Mouse (Mus musculus) adrenal gland, adult 18-20 months (tissue): ENCODE results near the gene Pafah1b2. TPM values are rescaled to one million over a fixed set of nuclear protein-coding genes. Genes with fewer than 3 reads are reported as not detected.

ENCODE experiments used
- DNase-seq, 2 experiments: peaks; one replicate each; pipeline ENCODE4 v3.0.0; 2021 to 2022; ENCODE audit warnings: low spot score in 2 of 2
- total RNA-seq, 2 experiments: library from RNA; stranded (reverse); gene quantifications; 1 replicate in 1 of 2; 2 replicates in 1 of 2; pipeline ENCODE4 v1.2.3; 2021

Pafah1b2 gene
- total RNA-seq, 2 experiments from 2014 or later = 149 to 164 TPM

DNA sequence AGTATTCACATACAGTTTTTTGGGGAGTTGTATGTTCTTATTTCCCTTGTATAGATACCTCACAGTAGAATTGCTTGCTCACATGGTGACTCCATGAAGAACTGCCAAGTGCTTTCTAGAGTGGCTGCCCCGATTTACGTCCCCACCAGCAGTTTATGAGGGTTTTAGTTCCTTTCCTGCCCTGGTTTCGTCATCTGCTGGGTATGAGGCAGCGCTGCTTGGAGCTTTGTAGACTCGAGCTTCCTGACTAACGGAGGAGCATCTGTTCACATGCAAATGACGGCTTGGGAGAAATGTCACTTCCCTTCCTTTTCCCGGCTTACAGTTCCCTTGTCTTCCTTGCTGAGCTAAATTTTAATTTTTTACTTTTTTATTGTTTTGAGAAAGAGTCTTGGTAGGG lies 15.5 kb upstream of the Pafah1b2 start:
- no peak for DNase-seq

DNA sequence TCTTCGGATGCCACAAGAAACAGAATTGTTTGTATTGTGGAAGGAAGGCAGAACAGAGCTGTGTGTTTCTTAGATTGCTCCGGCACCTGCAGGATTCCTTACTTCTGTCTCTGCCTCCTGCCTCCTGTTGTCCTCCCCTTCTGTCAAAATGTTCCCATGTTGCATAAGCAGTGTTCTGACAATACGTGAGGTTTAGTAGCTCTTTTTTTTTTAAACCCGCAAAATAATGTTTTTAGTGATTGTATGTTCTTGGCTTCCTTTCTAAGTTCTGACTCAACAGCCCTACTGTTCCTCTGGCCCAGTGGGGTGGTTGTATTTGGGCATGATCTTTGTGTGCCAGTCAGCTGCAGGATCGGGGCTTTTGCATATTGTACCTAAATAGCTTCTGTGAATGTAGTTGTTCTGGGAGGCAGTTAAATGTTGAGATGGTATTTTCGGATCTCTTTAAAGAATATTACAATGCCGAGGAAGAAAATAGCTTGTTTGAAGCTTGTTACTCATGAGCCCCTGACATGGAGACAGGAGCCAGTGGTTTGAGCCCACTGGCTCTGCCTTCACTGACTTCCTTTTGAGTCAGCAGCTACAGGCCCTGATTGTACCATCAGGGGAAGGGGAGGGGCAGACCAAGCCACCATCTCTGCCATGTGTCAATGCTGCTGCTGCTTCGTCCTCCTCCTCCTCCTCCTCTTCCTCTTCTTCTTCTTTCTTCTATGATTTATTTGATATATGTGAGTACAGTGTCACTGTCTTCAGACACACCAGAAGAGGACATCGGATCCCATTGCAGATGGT lies 13.8 kb upstream of the Pafah1b2 start:
- DNase-seq = no peak

- no peak for DNase-seq
Measured at GRCm38 (mm10) chr9:46023591-46023990, 11.1 kb upstream of the Pafah1b2 start.

- DNase-seq = no peak
Measured at GRCm38 (mm10) chr9:46019975-46020374, 7.5 kb upstream of the Pafah1b2 start.

DNA sequence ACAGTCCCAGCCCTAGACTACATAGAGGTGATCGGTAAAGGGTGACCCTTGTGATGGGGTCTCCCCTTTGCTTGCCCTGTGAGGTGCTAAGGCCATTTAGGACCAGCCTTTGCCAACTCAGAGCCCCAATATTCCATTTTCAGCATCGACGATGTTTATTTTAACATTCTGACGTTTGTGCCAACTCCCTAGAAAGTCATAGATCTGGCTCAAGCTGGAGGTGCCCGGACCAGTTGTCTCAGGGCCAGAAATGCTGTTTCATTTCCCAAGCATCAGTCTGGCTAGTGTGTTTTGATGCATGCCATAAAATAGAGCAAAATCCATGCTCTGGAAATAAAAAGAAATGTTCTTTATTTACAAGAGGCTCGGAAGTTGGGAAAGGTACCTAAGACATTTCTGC lies 5.8 kb upstream of the Pafah1b2 start:
- no peak for DNase-seq

DNA sequence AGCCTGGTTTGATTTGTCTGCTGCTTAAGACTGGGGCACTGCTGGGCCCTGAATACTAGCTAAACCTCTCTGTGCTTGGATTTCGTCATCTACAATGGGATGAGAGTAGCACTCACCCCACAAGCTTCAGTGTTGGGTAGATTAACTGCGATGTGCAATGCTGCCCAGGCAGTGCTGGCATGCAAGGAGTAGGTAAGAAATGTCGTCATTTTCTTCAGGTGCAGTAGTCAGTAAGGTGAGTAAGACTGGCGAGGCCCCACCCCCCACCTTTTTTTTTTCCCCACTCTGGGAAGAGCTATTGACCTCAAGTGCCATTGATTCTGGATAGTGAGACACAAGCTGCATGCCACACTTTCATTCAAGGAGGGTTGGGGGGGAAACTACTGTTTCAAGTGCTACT lies 3.9 kb upstream of the Pafah1b2 start:
- no peak for DNase-seq

DNA sequence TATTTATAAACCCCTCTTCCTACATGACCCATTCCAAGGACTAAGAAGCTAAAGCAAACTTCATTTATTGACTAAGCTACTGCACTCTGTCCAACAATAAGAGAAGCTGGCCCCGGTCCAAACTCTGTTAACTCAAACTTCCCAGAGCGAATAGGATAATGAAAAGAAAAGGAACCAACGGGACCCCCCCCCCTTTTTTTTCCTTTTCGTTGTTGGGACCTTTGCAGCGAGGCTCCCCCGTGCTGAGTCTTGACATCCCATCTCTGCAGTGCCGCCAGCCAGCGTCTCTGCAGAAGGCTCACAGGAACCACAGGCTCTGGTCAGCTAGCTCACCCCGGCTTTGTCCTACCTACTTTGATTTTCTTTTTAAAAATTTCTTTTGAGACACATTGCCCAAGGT lies 3.3 kb upstream of the Pafah1b2 start:
- peak in 1 of 2 experiments; percentile 38 for DNase-seq

- peak in 1 of 2 experiments; percentile 45 for DNase-seq
Measured at GRCm38 (mm10) chr9:46015081-46015551, 2.6 kb upstream of the Pafah1b2 start.

GRCm38 (mm10) chr9:46014251-46014681 lies 1.8 kb upstream of the Pafah1b2 start:
- DNase-seq = peak; percentile 38

- no peak for DNase-seq
Measured at GRCm38 (mm10) chr9:46013616-46014015, 1.1 kb upstream of the Pafah1b2 start.

DNA sequence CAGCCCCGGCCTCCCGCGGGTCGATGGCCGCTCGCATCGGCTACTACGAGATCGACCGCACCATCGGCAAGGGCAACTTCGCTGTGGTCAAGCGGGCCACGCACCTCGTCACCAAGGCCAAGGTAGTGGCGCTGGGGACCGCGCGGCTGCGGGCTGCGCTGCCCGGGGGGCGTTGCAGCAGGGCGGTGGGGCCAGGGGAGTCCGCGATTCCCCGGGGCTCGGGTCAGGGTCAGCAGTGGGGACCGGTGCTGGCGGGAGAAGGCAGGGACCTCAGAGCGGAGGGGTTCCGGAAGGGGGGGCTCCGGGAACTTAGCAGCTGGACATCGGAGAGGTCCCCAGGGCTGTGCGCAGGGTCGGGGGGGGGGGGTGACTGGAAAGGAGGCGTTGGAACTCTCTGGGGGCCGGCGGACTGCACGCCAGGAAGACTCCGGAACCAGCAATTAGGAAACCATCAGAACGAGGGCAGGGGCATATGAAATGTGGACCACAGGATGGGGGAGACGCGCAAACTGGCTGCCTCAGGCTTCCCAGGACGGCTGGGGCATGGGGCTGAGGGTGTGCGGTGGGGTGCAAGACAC lies 608 bp upstream of the Pafah1b2 start:
- DNase-seq = peak in 1 of 2 experiments; percentile 59

GRCm38 (mm10) chr9:46011094-46011970 lies 1.2 kb downstream of the Pafah1b2 start:
- no peak for DNase-seq

DNA sequence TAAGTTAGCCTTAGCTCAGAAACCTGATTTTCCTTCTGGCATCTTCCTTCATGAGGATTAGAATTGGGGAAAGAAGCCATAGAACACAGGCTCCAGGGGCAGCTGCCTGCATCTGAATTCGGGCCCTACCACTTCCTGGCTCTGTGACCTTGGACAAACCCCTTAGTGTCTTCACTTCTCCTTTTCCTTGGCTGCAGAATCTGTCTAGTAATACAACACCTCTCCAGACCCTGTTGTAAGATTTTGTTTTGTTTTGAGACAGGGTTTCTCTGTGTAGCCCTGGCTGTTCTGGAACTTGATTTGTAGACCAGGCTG lies 2.9 kb downstream of the Pafah1b2 start:
- DNase-seq = no peak

- DNase-seq = no peak
Measured at GRCm38 (mm10) chr9:46008931-46009668, 3.4 kb downstream of the Pafah1b2 start.

DNA sequence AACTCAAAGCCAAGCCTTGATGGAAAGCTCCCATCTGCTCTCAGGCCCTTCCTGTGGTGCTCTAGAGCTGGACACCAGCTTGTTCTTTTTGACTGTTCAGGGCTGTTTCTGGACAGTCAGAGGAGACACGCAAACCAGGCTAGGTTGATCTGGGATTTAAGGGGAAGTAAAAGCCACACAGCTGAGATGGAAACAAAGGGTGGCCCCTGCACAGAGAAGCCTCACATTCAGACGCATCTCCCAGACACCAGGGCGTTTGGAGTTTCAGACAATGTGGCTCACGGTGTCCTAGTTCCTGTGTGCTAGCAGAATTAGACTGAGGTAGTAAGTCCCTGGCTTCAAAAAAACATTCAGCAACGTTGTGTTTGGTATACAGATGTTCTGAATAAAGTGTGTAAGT lies 6.3 kb downstream of the Pafah1b2 start:
- no peak for DNase-seq

DNA sequence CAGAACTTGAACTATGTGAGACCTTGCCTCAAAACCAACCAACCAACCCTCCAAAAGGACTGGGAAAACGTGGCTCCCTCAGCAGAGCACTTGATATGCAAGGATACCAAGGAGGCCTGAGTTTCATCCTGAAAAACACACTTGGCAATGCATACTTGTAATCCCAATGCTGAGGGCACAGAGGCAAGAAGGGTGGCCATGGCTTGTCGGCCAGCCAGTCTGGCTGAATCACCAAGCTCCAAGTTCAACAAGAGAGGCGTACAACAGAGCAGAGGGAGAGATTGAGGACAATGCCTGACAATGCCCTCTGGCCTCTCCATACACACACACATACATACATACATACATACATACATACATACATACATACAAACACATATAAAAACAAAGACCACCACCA lies 8.0 kb downstream of the Pafah1b2 start:
- DNase-seq = no peak

DNA sequence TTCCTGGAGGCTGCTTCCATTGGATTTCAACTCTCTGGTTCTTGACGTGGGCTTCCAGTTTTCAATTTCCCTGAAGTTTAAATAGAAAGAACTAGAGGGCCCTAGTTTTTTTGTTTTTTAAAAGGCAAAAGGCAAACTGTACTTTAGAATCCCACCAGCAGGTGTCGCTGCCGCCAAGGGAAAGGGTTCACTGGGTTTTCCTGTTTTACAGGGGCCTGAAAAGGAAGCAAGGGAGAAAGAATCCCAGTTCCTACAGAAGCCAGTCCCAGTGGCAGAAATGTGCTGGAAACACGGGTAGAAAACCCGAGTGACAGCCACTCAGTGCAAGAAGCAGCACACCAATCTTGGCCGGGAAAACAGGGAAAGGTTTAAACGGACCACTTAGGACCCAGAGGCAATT lies 8.8 kb downstream of the Pafah1b2 start:
- peak; percentile 91 to 94 for DNase-seq

DNA sequence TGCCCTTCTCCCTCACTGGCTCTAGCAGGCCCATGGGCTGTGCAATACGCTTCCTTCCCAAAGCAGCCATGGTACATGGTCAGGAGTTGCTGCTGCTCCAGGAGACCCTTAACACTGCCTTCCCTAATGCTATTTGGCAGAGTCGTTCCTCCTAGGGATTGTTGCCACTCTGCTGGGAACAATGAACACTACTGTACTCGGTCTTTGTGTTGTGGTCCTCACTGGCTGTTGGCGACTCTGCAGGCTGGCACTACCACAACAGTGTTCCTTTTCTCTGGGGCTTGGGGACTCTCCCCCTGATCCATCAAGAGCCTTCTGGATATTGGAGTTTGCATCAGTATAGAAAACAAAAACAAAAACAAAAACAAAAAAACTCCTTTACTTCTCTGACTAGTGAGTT lies 13.5 kb downstream of the Pafah1b2 start:
- DNase-seq = no peak

- DNase-seq = peak; percentile 58 to 65
Measured at GRCm38 (mm10) chr9:45985229-45985567, 27.3 kb downstream of the Pafah1b2 start.

- DNase-seq = peak; percentile 90 to 91
Measured at GRCm38 (mm10) chr9:45984409-45985228, 27.9 kb downstream of the Pafah1b2 start.
